Mouse (Mus musculus): ENCODE results near the gene Iqcj. TPM values are rescaled to one million over a fixed set of nuclear protein-coding genes. Genes with fewer than 3 reads are reported as not detected.

The Iqcj gene
- polyA plus RNA-seq, 1 experiment from 2014 or later, result not detected

DNA sequence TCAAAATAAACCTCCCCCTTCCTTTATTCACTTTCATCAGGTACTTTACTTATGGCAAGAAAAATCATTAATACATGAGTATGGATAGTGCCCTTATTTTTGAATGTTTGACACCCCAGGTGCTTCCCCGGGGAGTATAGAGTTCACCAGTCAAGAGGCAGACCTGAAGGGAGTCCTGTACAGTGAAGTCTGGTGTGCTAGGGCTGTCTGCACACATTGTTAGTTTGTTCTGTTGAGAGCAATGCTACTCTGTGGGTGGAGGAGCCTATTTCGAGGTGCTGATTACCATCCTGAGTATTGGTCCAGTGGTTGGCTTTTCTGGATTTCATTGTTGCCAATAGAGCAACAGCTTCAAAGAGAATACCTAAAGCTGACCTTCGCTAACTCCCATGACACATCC, 26.1 kb downstream of the Iqcj start:
- Histone ChIP-seq H3K27ac (replicated peaks) (no peak overlapping the region), H3K4me1 (no peaks in the 10 kb centered on the region), H3K4me2 (no peak overlapping the region), H3K27me3 (replicated peaks) (no peaks in the 10 kb centered on the region), H3K9ac (no peak overlapping the region), H3K36me3 (no peaks in the 10 kb centered on the region), H3K9me3 (no peaks in the 10 kb centered on the region), H3K4me3 (no peak overlapping the region)
- no peak for ATAC-seq (ENCODE audit: extremely low read depth, insufficient number of reproducible peaks, low FRiP score, low TSS enrichment)
- WGBS, result 67% methylated on average over 3 of the region's 3 CpGs

DNA sequence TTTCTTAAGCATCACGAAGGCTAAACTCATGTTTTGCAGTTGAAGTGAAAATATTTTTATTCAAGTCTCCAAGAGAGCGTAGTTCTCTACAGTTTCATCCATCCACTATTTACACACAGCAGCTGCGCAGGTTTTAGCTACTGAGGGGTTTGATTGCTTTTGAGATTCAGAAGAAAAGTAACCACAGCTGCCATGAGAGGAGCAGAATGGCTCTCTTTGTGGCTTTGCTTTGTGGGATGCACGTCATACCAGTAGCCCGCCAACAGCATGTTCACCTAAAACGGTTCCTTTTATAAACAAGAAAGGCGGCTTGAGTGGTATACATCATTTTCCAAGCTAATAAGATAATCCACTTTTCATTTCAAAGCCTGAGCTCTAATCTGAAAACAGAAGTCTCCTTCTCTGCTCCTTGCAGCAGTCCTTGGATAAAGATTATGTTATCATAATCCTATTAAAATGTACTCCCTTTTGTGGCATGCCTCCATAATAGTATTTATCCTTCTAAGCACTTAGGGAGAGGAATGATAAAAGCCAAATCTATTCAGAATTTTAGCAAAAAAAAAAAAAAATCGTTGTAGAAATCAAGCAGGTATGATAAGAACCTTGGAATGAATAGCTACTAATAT, 26.7 kb downstream of the Iqcj start:
- Histone ChIP-seq H3K4me2 (no peak overlapping the region), H3K27ac (replicated peaks) (no peak overlapping the region), H3K4me3 (no peak overlapping the region), H3K4me1 (no peaks in the 10 kb centered on the region), H3K9ac (no peak overlapping the region), H3K27me3 (replicated peaks) (no peaks in the 10 kb centered on the region), H3K36me3 (no peaks in the 10 kb centered on the region), H3K9me3 (no peaks in the 10 kb centered on the region)
- 61% methylated on average over 8 of the region's 8 CpGs for WGBS
- no peak for ATAC-seq (ENCODE audit: extremely low read depth, insufficient number of reproducible peaks, low FRiP score, low TSS enrichment)

DNA sequence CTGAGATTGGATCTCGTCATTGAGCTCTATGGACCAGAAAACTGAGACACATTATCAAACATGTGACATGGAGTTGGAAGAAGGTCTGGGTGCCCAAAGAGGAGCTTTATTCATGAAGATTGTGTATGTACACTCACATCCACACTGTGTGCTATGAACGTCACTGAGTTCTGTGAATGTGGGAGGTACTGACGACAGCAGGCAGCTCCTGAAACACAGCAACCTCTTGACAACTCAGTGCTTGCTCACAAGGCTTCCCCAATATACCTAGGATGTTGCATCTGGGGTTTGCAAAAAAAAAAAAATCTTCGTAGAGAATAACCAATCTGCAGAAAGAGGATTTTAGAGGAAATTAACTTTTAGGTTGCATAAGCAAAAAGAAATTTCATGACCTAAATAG, 31.1 kb downstream of the Iqcj start:
- Histone ChIP-seq H3K4me3 (no peak overlapping the region), H3K27me3 (replicated peaks) (no peaks in the 10 kb centered on the region), H3K9ac (no peak overlapping the region), H3K4me2 (no peak overlapping the region), H3K27ac (replicated peaks) (no peak overlapping the region), H3K4me1 (no peaks in the 10 kb centered on the region), H3K36me3 (no peaks in the 10 kb centered on the region), H3K9me3 (no peaks in the 10 kb centered on the region)
- 70% methylated on average over 4 of the region's 4 CpGs for WGBS
- no peak for ATAC-seq (ENCODE audit: extremely low read depth, insufficient number of reproducible peaks, low FRiP score, low TSS enrichment)

DNA sequence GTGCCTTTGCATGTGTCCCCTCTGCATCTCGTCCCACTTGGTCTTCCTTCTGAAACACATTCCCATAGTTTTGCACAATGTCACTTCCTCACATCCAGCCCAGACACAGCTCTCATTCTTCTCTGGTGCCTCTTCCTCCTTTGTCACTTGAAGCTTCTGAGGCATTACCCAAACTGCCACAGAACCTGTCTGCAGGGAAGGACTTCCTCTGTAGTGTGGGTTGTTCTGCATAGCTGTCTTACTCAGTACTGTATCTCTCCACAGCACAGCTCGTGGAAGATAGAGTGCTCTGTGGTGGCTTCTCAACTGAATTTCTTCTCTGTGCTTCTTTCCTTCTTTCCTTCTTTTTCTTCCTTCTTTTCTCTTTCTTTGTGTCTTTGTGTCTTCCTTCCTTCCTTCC, 33.4 kb downstream of the Iqcj start:
- Histone ChIP-seq H3K4me1 (no peaks in the 10 kb centered on the region), H3K4me3 (no peak overlapping the region), H3K36me3 (no peaks in the 10 kb centered on the region), H3K9ac (no peak overlapping the region), H3K27ac (replicated peaks) (no peak overlapping the region), H3K27me3 (replicated peaks) (no peaks in the 10 kb centered on the region), H3K4me2 (no peak overlapping the region), H3K9me3 (no peaks in the 10 kb centered on the region)
- WGBS, result 61% methylated on average over 2 of the region's 2 CpGs
- ATAC-seq (ENCODE audit: extremely low read depth, insufficient number of reproducible peaks, low FRiP score, low TSS enrichment), result no peak

DNA sequence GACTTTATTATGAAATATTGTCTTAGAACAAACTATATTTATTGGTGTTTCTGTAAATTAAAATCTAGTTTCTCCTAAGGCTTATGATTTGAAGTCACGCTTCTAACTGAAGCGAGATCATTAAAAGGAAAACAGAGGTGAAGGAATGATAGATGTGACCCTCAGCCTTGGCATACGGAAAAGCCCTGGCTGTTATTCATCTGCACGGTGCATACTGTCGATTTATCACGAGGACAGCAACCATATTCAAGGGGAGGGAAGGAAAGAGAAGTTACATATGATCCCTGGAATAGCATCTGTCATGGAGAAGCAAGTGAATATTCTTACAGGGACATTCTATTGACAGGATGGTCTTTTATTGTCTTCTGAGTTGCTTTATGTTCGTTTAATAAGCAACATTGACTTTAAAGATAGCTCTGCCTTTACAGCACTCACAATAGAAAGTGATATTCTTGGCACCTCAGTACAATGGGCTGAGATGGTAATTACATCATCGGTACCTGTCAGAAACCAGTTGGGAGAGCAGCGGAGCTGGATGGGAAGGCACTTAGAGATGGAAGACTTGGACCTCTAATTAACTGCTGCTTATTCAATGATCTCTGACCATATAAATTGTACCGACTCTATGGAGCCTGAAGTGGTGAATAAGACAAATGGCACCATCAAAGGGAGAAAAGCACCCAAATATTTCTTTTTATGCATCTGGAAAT, 38.6 kb downstream of the Iqcj start:
- no peak overlapping the region for H3K27ac ChIP-seq (replicated peaks)
- ATAC-seq (ENCODE audit: extremely low read depth, insufficient number of reproducible peaks, low FRiP score, low TSS enrichment), result no peak
- H3K9ac ChIP-seq, result no peak overlapping the region
- 75% methylated on average over 10 of the region's 10 CpGs for WGBS
- H3K9me3 ChIP-seq, result no peaks in the 10 kb centered on the region
- no peaks in the 10 kb centered on the region for H3K27me3 ChIP-seq (replicated peaks)
- no peak overlapping the region for H3K4me3 ChIP-seq
- no peaks in the 10 kb centered on the region for H3K4me1 ChIP-seq
- no peaks in the 10 kb centered on the region for H3K36me3 ChIP-seq
- H3K4me2 ChIP-seq, result no peak overlapping the region

DNA sequence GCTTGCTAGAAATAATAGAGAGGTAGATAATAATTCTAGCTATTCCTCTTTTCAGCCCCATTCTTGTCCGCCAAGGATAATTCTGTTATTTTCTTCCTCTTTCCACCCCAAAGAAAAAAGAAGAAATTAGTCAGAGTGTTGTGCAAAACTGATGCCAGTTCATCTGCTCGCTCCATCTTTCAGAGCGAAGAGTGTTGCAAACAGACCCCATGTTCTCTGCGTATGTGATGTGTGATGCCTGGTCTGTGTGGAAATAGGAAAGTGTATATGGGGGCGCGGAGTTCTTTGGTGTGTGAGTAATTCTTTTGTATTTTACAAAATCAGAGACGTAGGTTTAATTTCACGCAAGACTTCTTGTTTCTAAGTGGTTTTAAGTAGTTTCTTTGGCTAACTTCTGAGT, 39.2 kb downstream of the Iqcj start:
- H3K27me3 ChIP-seq (replicated peaks), result no peaks in the 10 kb centered on the region
- H3K27ac ChIP-seq (replicated peaks), result no peak overlapping the region
- H3K4me2 ChIP-seq, result no peak overlapping the region
- no peaks in the 10 kb centered on the region for H3K9me3 ChIP-seq
- no peak for ATAC-seq (ENCODE audit: extremely low read depth, insufficient number of reproducible peaks, low FRiP score, low TSS enrichment)
- no peaks in the 10 kb centered on the region for H3K4me1 ChIP-seq
- no peaks in the 10 kb centered on the region for H3K36me3 ChIP-seq
- H3K9ac ChIP-seq, result no peak overlapping the region
- 83% methylated on average over 8 of the region's 8 CpGs for WGBS
- H3K4me3 ChIP-seq, result no peak overlapping the region

DNA sequence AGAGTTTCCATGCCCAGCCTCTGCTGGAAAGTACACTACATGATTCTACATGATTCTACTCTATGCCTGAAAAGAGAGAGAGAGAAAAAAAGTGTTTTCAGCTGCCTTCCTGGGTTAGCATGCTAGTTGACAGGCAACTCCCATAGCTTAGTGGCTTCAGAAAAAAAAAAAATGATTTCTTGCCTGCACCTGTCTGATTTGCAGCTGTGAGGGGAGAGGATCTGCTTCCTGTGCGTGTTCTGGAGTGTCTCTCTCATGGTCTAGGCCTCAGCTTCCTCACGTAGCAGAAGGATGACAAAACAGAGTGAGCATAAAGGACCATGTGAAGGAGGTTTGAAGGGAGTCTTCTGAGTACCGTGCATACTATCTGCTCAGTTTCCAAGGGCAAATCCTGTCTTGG, 39.9 kb downstream of the Iqcj start:
- ATAC-seq (ENCODE audit: extremely low read depth, insufficient number of reproducible peaks, low FRiP score, low TSS enrichment), result no peak
- no peaks in the 10 kb centered on the region for H3K9me3 ChIP-seq
- no peaks in the 10 kb centered on the region for H3K27me3 ChIP-seq (replicated peaks)
- H3K4me3 ChIP-seq, result no peak overlapping the region
- 58% methylated on average over 3 of the region's 3 CpGs for WGBS
- no peak overlapping the region for H3K9ac ChIP-seq
- H3K36me3 ChIP-seq, result no peaks in the 10 kb centered on the region
- no peak overlapping the region for H3K27ac ChIP-seq (replicated peaks)
- no peaks in the 10 kb centered on the region for H3K4me1 ChIP-seq
- no peak overlapping the region for H3K4me2 ChIP-seq

DNA sequence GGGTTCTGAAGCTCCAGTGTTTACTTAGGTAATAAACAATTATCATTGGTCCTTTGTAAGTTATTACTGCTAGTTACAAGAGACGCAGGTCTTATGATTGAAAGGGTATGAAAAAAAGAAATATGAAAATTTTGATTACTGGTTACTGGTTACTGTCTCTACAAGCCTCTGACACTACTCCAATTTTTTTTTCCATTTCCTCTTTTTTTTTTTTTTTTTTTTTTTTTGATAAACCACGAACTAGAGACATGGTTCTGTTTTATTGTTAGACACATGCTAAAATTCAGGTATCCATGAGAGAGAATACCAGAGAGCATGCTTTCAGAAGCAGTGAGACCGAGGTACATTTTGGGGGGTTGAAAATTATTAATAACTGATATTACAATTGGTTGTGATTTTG, 43.8 kb downstream of the Iqcj start:
- ATAC-seq (ENCODE audit: extremely low read depth, insufficient number of reproducible peaks, low FRiP score, low TSS enrichment), result no peak
- no peak overlapping the region for H3K9ac ChIP-seq
- no peak overlapping the region for H3K27ac ChIP-seq (replicated peaks)
- 61% methylated on average over 3 of the region's 3 CpGs for WGBS
- H3K4me1 ChIP-seq, result no peaks in the 10 kb centered on the region
- H3K4me2 ChIP-seq, result no peak overlapping the region
- no peaks in the 10 kb centered on the region for H3K9me3 ChIP-seq
- H3K27me3 ChIP-seq (replicated peaks), result no peaks in the 10 kb centered on the region
- H3K36me3 ChIP-seq, result no peaks in the 10 kb centered on the region
- H3K4me3 ChIP-seq, result no peak overlapping the region

DNA sequence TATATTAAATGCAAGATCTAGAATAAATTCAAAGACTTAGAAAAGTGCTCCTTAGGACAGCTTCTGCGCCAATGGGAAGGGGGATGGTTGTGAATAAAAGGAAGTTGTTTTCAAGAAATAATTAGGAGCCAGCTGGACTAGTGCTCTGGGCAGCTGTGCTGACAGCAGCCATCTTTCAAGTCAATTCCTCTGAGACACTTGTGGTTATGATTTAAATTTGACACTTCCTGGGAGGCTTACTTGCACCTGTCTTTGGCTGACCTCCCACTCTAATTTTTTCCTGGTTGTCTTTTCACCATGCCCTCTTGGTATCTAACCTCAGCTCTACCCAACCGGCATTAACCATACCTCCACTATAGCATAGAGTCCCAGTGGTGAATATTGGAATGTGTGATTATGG, 55.0 kb downstream of the Iqcj start:
- Histone ChIP-seq H3K9me3 (no peaks in the 10 kb centered on the region), H3K27me3 (replicated peaks) (no peaks in the 10 kb centered on the region), H3K27ac (replicated peaks) (no peak overlapping the region), H3K4me3 (no peak overlapping the region), H3K4me2 (no peak overlapping the region), H3K4me1 (peaks cover 4% of the 10 kb centered on the region), H3K36me3 (no peaks in the 10 kb centered on the region), H3K9ac (no peak overlapping the region)
- ATAC-seq (ENCODE audit: extremely low read depth, insufficient number of reproducible peaks, low FRiP score, low TSS enrichment), result no peak
- 76% methylated on average over 2 of the region's 2 CpGs for WGBS

DNA sequence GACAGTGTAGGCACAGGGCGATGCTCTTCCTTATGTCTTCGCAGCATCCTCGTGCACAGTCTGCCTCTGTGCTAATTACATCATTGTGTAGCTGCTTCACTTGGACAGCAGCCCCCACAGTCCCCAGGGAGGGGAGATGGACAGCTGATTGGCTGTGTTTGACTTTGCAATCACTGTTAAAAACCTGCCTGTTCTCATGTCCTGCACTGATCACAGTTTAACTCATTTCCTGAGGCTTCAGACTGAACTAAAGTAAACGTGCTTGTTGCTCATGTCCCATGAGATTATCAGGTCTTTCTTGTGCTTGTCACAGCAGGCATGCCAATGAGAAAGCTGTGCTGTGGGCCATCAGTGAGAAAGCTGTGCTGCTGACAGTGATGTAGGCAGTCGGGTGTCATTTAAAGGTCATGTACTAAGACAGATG, 60.5 kb downstream of the Iqcj start:
- H3K4me2 ChIP-seq, result no peak overlapping the region
- H3K9ac ChIP-seq, result no peak overlapping the region
- H3K4me3 ChIP-seq, result no peak overlapping the region
- no peak overlapping the region for H3K27ac ChIP-seq (replicated peaks)
- peaks cover 5% of the 10 kb centered on the region for H3K4me1 ChIP-seq
- 25% methylated on average over 5 of the region's 5 CpGs for WGBS
- H3K27me3 ChIP-seq (replicated peaks), result no peaks in the 10 kb centered on the region
- no peaks in the 10 kb centered on the region for H3K9me3 ChIP-seq
- no peak for ATAC-seq (ENCODE audit: extremely low read depth, insufficient number of reproducible peaks, low FRiP score, low TSS enrichment)
- H3K36me3 ChIP-seq, result no peaks in the 10 kb centered on the region

DNA sequence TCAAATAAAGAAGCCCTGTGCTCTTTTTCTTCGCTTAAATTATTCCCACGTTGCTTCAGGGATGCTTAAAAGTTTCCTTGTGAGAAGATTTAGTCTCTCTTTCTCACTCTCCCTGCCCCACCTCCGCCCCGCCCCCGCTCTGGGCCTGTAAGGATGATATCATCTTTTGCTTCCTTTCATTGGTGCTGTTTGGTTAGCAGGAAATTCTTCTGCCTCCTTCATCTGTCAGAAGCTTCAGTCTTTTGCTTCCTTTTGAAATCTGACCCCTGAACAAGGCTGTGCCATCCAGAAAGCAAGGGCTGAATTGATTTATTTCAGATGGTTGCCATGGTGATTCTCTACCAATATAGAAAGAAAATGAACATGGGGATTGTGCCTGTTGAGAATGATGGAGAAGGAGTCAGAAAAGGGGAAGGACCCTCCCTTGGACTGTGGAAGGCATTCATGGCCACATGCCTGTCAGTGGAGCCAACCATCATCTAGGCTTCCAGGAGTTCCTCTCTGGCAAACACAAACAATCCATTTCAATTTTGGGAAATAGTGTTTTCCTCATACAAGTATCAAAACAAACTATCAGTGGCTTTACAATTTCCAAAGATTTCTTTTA, 62.5 kb downstream of the Iqcj start:
- 39% methylated on average over 5 of the region's 5 CpGs for WGBS
- no peak overlapping the region for H3K4me2 ChIP-seq
- no peaks in the 10 kb centered on the region for H3K36me3 ChIP-seq
- no peak overlapping the region for H3K9ac ChIP-seq
- H3K27ac ChIP-seq (replicated peaks), result no peak overlapping the region
- H3K27me3 ChIP-seq (replicated peaks), result no peaks in the 10 kb centered on the region
- peaks cover 5% of the 10 kb centered on the region for H3K4me1 ChIP-seq
- ATAC-seq (ENCODE audit: extremely low read depth, insufficient number of reproducible peaks, low FRiP score, low TSS enrichment), result no peak
- H3K4me3 ChIP-seq, result no peak overlapping the region
- no peaks in the 10 kb centered on the region for H3K9me3 ChIP-seq

DNA sequence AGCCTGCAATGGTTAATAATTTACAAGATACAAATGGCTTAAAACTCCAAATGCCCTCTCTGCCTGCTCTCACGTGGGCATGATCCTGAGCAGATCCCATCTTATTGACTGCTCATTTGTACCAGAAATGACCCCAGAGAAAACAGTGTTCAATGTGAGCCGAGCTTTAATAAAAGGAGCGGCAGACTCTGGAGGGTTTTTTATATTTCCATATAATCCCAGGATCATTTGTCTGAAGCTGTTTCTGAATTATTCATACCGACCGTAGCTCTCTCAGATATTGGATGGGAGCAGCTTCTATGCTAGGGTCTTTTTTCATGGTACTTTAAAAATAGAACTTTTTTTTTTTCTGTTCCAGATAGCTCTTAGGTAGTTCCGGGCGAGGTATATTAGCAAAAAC, 67.7 kb downstream of the Iqcj start:
- no peaks in the 10 kb centered on the region for H3K9me3 ChIP-seq
- no peak overlapping the region for H3K9ac ChIP-seq
- H3K4me2 ChIP-seq, result no peak overlapping the region
- no peaks in the 10 kb centered on the region for H3K4me1 ChIP-seq
- H3K36me3 ChIP-seq, result no peaks in the 10 kb centered on the region
- no peak overlapping the region for H3K27ac ChIP-seq (replicated peaks)
- no peaks in the 10 kb centered on the region for H3K27me3 ChIP-seq (replicated peaks)
- WGBS, result 59% methylated on average over 7 of the region's 7 CpGs
- no peak overlapping the region for H3K4me3 ChIP-seq
- ATAC-seq (ENCODE audit: extremely low read depth, insufficient number of reproducible peaks, low FRiP score, low TSS enrichment), result no peak

Measured in heart, embryonic 13.5 days (tissue).